Mouse (Mus musculus) liver, postnatal 0 days (tissue): ENCODE results near the gene Cntnap5a.

Experiments
- CTCF ChIP-seq: sonication (generic); IDR thresholded peaks from 2 replicates; pipeline ENCODE4 v1.5.1; 2016; ENCODE audit warnings: antibody characterized with exemption, low read depth
- EP300 ChIP-seq: IDR thresholded peaks from 2 replicates; pipeline ENCODE4 v1.6.1; 2016; ENCODE audit warnings: antibody characterized with exemption, low read depth, mild to moderate bottlenecking

GRCm38 (mm10) chr1:116401996-116402656 is 717.6 kb downstream of the Cntnap5a start:
- TF ChIP-seq CTCF (no peak), EP300 (no peak)
